Mouse (Mus musculus): ENCODE measurements around the gene Tprgl.

GRCm38 (mm10) chr4:154207261-154207660, 46.8 kb upstream of the Tprgl start:
- TF ChIP-seq CTCF (IDR thresholded peaks at IDR 0.05) (peak; percentile 96), POLR2A (IDR thresholded peaks at IDR 0.05; ENCODE audit: insufficient read depth, low read depth, low read length) (no peak)

All from heart, adult 2 months (tissue).